Mouse (Mus musculus) testis, adult 2 months (tissue): Measurements from ENCODE around the gene Cntln. TPM values are rescaled to one million over a fixed set of nuclear protein-coding genes. Genes with fewer than 3 reads are reported as not detected.
A peak's percentile ranks its signal among the peaks of the same experiment; 100 is the strongest.

ENCODE experiments used
- H3K27ac ChIP-seq: fragments of 200-500 bp; 2 replicates; pipeline ENCODE4 v1.5.1; 2012; ENCODE audit warnings: low read depth, low read length; ENCODE audit not compliant: control insufficient read depth, insufficient read depth
- H3K27me3 ChIP-seq: fragments of 200-500 bp; 2 replicates; pipeline ENCODE4 v1.6.1; 2012; ENCODE audit warnings: mild to moderate bottlenecking, low read length, moderate library complexity; ENCODE audit not compliant: control insufficient read depth, insufficient read depth
- H3K36me3 ChIP-seq: fragments of 200-500 bp; 2 replicates; pipeline ENCODE4 v1.6.1; 2012; ENCODE audit warnings: mild to moderate bottlenecking, low read length; ENCODE audit not compliant: control insufficient read depth, insufficient read depth
- H3K4me1 ChIP-seq: fragments of 200-500 bp; 2 replicates; pipeline ENCODE4 v1.6.1; 2012; ENCODE audit warnings: low read length; ENCODE audit not compliant: control insufficient read depth, insufficient read depth
- H3K4me3 ChIP-seq: fragments of 200-500 bp; 2 replicates; pipeline ENCODE4 v1.5.1; 2012; ENCODE audit warnings: low read depth, mild to moderate bottlenecking, low read length, moderate library complexity, mixed read lengths; ENCODE audit not compliant: control insufficient read depth
- CTCF ChIP-seq: fragments of 200-500 bp; IDR thresholded peaks from 2 replicates; pipeline ENCODE4 v1.5.1; 2012; ENCODE audit warnings: low read depth, mild to moderate bottlenecking, inconsistent platforms, low read length, moderate library complexity; ENCODE audit not compliant: control insufficient read depth, insufficient read depth, insufficient replicate concordance
- POLR2A ChIP-seq: fragments of 200-500 bp; IDR thresholded peaks from 2 replicates; pipeline ENCODE4 v1.6.1; 2012; ENCODE audit warnings: low read depth, mild to moderate bottlenecking, inconsistent platforms, low read length, moderate library complexity; ENCODE audit not compliant: control insufficient read depth
- polyA plus RNA-seq: library from polyadenylated mRNA; depleted of rRNA; stranded (reverse); fragments of >200 nt; gene quantifications from 2 replicates; pipeline ENCODE4 v1.2.3, GENCODE M21; 2012; rRNA removed

Cntln gene
- polyA plus RNA-seq, 1 experiment, result 7.8 TPM

GRCm38 (mm10) chr4:85175466-85175865 lies 291.4 kb downstream of the Cntln start:
- Histone ChIP-seq H3K36me3 (no peaks in the 10 kb centered on the region), H3K27ac (peak overlapping the region; percentile 4; the same call in 1 of the 2 replicates), H3K27me3 (no peaks in the 10 kb centered on the region), H3K4me1 (no peaks in the 10 kb centered on the region), H3K4me3 (no peak overlapping the region)
- TF ChIP-seq CTCF (no peak), POLR2A (no peak)

- H3K27me3 ChIP-seq, result no peaks in the 10 kb centered on the region
- no peak overlapping the region for H3K4me3 ChIP-seq
- H3K36me3 ChIP-seq, result no peaks in the 10 kb centered on the region
- no peak for TF ChIP-seq CTCF
- no peak for TF ChIP-seq POLR2A
- no peak overlapping the region for H3K27ac ChIP-seq
- no peaks in the 10 kb centered on the region for H3K4me1 ChIP-seq
These were observed 294.4 kb downstream of the Cntln start for GRCm38 (mm10) chr4:85178394-85179051.

Other genes starting within 250 kb of the Cntln start
- gene Bnc2, start 209.0 kb upstream of the Cntln start, polyA plus RNA-seq, result 9.7 and 10.8 TPM in 2 replicates